Mouse (Mus musculus) stomach, postnatal 0 days (tissue): ENCODE data around the gene Ccdc194.

ENCODE experiments used
- CTCF ChIP-seq: IDR thresholded peaks from 2 replicates; pipeline ENCODE4 v1.5.1; 2016; ENCODE audit warnings: antibody characterized with exemption, low read depth, mild to moderate bottlenecking, moderate library complexity
- EP300 ChIP-seq: optimal IDR thresholded peaks from 2 replicates; pipeline ENCODE3; 2016; ENCODE audit warnings: antibody characterized with exemption

DNA sequence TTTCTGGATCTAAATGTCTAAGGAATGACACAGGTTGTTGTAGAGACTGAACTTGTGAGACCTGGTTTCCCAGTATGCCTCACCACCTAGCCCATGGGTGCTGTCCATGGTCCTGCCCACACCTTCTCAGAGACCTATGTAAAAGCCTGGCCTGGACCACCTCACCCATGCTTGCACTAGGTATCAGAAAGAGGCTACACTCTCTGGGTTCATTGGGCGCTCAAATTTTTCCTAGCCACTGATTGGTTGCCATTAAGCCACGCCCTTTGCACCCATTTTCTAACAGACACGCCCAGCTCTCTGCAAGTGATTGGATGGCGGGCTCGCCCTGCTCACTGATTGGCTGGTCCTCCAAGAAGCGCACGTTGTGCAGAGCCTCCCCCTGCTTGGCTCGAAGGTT is 41.6 kb downstream of the Ccdc194 start:
- TF ChIP-seq CTCF (no peak), EP300 (no peak)
